Mouse (Mus musculus) kidney, embryonic 16.5 days (tissue): ENCODE data around the gene Trpv3. TPM values are rescaled to one million over a fixed set of nuclear protein-coding genes. Genes with fewer than 3 reads are reported as not detected.

Experiments
- ATAC-seq: fragments of 200-750 bp; cut with Nextera tagmentation; 2 replicates; pipeline ENCODE4 v1.8.0; 2017; ENCODE audit warnings: moderate TSS enrichment; ENCODE audit not compliant: low FRiP score, low TSS enrichment
- H3K27ac ChIP-seq: fragments of 300-500 bp; sonication (generic); 2 replicates; pipeline ENCODE4 v1.5.1; 2014; ENCODE audit warnings: low read length
- H3K27me3 ChIP-seq: fragments of 300-500 bp; sonication (generic); 2 replicates; pipeline ENCODE4 v1.6.1; 2014; ENCODE audit warnings: low read length, control low read depth, mixed read lengths; ENCODE audit not compliant: insufficient read depth
- H3K36me3 ChIP-seq: fragments of 300-500 bp; sonication (generic); 2 replicates; pipeline ENCODE4 v1.6.1; 2014; ENCODE audit warnings: low read length, control low read depth, mixed read lengths; ENCODE audit not compliant: insufficient read depth
- H3K4me1 ChIP-seq: fragments of 300-500 bp; sonication (generic); 2 replicates; pipeline ENCODE4 v1.6.1; 2014; ENCODE audit warnings: low read length, control low read depth, mixed read lengths; ENCODE audit not compliant: insufficient read depth
- H3K4me2 ChIP-seq: fragments of 300-500 bp; sonication (generic); replicated peaks from 2 replicates; pipeline ENCODE4 v1.6.1; 2014; ENCODE audit warnings: low read depth, low read length
- H3K4me3 ChIP-seq: fragments of 300-500 bp; sonication (generic); 2 replicates; pipeline ENCODE4 v1.5.1; 2014; ENCODE audit warnings: mild to moderate bottlenecking, low read length
- H3K9ac ChIP-seq: fragments of 300-500 bp; sonication (generic); replicated peaks from 2 replicates; pipeline ENCODE4 v1.6.1; 2014; ENCODE audit warnings: low read length
- H3K9me3 ChIP-seq: fragments of 300-500 bp; sonication (generic); 2 replicates; pipeline ENCODE4 v1.6.1; 2016; ENCODE audit warnings: low read length, control low read depth
- WGBS: fragments of 180-500 bp; shearing (Covaris S2); extraction: QIAGEN DNeasy Blood & Tissue Kit; methylation state at CpG from one replicate; pipeline ENCODE4 v1.1.7; 2014; 5-methylcytosine and 5-hydroxymethylcytosine counted together
- polyA plus RNA-seq: library from polyadenylated mRNA; unstranded; fragments of >200 nt; fragmentation: Nextera tagmentation; extraction: Ambion mirVana; gene quantifications from 2 replicates; pipeline ENCODE4 v1.2.1, GENCODE M21; 2015

Trpv3 gene
- polyA plus RNA-seq, result 0.12 and 0.21 TPM in 2 replicates

DNA sequence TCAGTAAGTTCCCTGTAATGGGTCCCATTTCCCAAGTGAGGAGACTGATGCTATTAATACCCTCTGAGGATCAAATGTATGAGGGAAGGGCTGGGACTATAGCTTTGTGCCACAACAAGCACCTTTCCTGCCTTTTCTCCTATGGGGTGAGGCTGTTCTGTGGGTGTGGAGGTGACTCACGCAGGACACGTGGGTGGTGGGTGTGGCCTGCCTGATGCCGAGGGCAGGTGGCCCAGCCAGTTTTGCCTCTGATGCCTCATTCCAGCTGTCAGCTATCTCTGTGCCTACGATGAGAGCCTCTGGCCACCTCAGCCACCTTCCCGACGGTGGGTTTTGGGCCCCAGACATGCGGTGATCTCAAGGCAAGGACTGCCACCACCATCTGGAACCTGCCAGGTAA lies at the start of gene Trpv3:
Trpv3 (plus strand) TSS at position 122 of the 400 bp plus-strand sequence.
- no peak for ATAC-seq
- Histone ChIP-seq H3K4me1 (no peaks in the 10 kb centered on the region), H3K27ac (no peak within 1 kb of the TSS), H3K9ac (no peak within 1 kb of the TSS), H3K36me3 (no peaks in the 10 kb centered on the region), H3K4me2 (no peak within 1 kb of the TSS), H3K27me3 (no peaks in the 10 kb centered on the region), H3K4me3 (no peak within 1 kb of the TSS), H3K9me3 (no peaks in the 10 kb centered on the region)
- 90% methylated on average over 7 of the region's 7 CpGs for WGBS

DNA sequence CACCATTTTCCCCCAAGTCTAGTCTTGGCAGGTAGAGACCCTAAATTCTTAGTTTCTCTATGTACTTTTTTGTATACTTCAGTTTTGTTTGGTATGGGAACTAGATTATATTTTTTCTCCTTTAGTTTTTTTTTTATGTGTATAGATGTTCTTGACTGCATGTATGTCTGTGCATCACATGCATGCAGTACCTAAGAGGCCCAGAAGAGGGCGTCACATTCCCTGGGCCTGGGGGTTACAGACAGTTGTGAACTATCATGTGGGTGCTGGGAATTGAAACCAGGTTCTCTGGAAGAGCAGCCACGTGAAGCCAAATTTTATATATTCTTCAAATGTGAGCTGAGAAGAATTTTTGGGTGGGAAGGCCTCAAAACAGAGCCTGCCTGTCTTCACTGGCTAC lies 47.5 kb upstream of the Trpv3 start:
- no peak overlapping the region for H3K27ac ChIP-seq
- no peak overlapping the region for H3K4me3 ChIP-seq
- H3K4me2 ChIP-seq, result no peak overlapping the region
- 53% methylated on average over 2 of the region's 2 CpGs for WGBS
- H3K9me3 ChIP-seq, result no peaks in the 10 kb centered on the region
- ATAC-seq, result no peak
- no peaks in the 10 kb centered on the region for H3K4me1 ChIP-seq
- H3K9ac ChIP-seq, result no peak overlapping the region
- no peaks in the 10 kb centered on the region for H3K36me3 ChIP-seq
- no peaks in the 10 kb centered on the region for H3K27me3 ChIP-seq

DNA sequence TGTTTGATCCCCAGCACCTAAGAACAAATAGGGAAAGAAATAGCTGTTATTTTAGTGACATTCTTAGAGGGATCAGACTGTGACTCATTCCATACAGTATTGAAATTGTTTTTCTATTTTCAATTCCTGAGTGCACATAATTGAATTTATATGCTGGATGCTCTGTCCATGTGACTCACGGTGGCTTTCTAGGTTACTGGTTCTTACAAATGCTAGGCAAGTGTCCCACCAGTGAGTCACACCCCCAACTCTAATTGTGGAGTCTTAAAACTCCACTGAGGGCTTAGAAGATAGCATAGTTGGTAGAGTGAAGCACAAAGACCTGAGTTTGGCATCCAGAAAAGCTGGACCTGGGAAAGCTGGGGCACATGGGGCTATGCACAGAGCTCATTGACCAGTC lies 46.5 kb upstream of the Trpv3 start:
- no peaks in the 10 kb centered on the region for H3K27me3 ChIP-seq
- H3K4me1 ChIP-seq, result no peaks in the 10 kb centered on the region
- no peaks in the 10 kb centered on the region for H3K36me3 ChIP-seq
- 94% methylated on average over 1 of the region's 1 CpGs for WGBS
- H3K9me3 ChIP-seq, result no peaks in the 10 kb centered on the region
- no peak overlapping the region for H3K4me2 ChIP-seq
- H3K9ac ChIP-seq, result no peak overlapping the region
- H3K4me3 ChIP-seq, result no peak overlapping the region
- ATAC-seq, result no peak
- no peak overlapping the region for H3K27ac ChIP-seq

DNA sequence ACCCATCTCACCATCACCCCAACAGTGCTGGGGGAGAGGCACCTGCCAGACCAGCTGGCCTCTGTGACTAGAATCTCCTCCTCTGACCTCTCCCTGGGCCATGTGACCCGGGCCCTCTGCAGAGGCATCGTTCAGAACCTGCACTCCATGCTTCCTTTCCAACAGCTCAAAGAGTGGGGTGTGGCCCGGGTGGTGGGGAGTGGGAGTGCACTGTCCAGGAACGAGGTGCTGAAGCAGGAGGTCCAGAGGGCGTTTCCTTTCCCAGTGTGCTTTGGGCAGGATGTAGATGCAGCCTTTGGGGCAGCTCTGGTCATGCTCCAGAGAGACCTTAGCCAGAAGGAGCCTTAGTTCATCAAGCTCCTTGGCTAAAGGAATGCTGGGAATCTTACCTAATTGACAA lies 44.3 kb upstream of the Trpv3 start:
- Histone ChIP-seq H3K9me3 (no peaks in the 10 kb centered on the region), H3K4me2 (no peak overlapping the region), H3K9ac (no peak overlapping the region), H3K4me1 (no peaks in the 10 kb centered on the region), H3K4me3 (no peak overlapping the region), H3K27me3 (no peaks in the 10 kb centered on the region), H3K36me3 (no peaks in the 10 kb centered on the region), H3K27ac (no peak overlapping the region)
- 23% methylated on average over 5 of the region's 5 CpGs for WGBS
- ATAC-seq, result no peak

DNA sequence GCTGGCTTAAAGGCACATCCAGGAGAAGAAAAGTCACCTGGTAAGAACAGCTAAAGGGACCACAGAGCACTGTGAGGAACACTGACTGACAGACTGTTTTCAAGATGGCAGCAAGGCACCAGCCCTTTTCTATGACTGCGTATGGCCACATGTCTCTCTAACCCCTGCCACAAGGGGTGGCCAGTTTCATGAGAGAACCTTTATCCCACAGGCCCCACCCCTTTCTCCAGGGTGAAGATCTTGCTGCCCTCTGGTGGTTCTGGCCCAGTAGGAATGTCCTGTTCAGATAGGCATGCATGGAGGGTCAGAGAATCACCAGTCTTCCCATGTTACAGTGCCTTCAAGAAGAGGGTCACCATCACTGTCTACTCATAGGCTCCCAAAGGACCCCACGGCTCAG lies 43.2 kb upstream of the Trpv3 start:
- ATAC-seq, result no peak
- no peak overlapping the region for H3K9ac ChIP-seq
- H3K9me3 ChIP-seq, result no peaks in the 10 kb centered on the region
- no peaks in the 10 kb centered on the region for H3K27me3 ChIP-seq
- H3K4me3 ChIP-seq, result no peak overlapping the region
- WGBS, result 74% methylated on average over 2 of the region's 2 CpGs
- no peaks in the 10 kb centered on the region for H3K4me1 ChIP-seq
- H3K4me2 ChIP-seq, result no peak overlapping the region
- no peaks in the 10 kb centered on the region for H3K36me3 ChIP-seq
- H3K27ac ChIP-seq, result no peak overlapping the region

DNA sequence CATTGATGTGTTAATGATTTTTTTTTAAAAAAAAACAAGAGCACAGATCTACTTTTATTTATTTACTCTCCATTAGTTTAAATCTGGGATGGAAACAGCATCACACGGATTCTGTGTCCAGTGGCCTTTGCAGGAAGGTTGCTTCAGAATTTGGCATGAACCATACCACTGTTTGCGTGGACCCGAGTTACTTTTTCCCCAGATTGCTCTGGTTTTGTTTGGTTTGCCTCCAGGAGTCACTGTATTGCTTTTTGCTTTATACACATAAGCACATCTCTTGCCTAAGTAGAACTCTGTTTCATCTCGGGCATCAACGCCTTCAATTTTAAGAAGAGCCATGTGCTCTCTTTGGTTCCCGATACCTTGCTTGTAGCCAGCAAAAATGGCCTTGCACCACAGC lies 41.3 kb upstream of the Trpv3 start:
- Histone ChIP-seq H3K9ac (no peak overlapping the region), H3K4me1 (no peaks in the 10 kb centered on the region)

DNA sequence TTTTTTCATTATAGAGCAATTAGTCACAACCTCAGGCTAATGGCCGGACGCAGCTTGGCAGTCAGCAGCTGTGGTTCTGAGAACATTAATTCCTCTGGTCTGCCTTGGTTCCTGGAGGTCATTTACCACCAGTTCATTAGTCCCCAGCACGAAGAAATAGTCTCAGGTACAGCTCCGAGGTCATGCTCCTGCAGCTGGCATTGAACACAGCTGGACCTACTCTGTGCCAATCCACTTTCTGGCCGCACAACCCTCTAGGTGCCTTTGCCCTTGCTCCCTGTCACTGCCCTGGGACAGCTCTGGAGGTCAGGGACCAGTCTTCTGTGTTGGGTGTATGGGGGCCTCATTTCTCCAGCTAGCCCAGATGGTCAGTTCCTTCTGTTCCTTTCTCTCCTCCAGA lies 38.3 kb upstream of the Trpv3 start:
- Histone ChIP-seq H3K27ac (no peak overlapping the region), H3K27me3 (no peaks in the 10 kb centered on the region), H3K9me3 (no peaks in the 10 kb centered on the region), H3K4me1 (no peaks in the 10 kb centered on the region), H3K4me2 (no peak overlapping the region), H3K9ac (no peak overlapping the region), H3K36me3 (no peaks in the 10 kb centered on the region), H3K4me3 (no peak overlapping the region)
- ATAC-seq, result no peak
- 72% methylated on average over 5 of the region's 5 CpGs for WGBS

More for the DNA sequence above, 41.3 kb upstream of the Trpv3 start:
- ATAC-seq, result no peak
- Histone ChIP-seq H3K4me3 (no peak overlapping the region), H3K9me3 (no peaks in the 10 kb centered on the region), H3K4me2 (no peak overlapping the region), H3K27me3 (no peaks in the 10 kb centered on the region), H3K27ac (no peak overlapping the region), H3K36me3 (no peaks in the 10 kb centered on the region)
- WGBS, result 91% methylated on average over 6 of the region's 6 CpGs

DNA sequence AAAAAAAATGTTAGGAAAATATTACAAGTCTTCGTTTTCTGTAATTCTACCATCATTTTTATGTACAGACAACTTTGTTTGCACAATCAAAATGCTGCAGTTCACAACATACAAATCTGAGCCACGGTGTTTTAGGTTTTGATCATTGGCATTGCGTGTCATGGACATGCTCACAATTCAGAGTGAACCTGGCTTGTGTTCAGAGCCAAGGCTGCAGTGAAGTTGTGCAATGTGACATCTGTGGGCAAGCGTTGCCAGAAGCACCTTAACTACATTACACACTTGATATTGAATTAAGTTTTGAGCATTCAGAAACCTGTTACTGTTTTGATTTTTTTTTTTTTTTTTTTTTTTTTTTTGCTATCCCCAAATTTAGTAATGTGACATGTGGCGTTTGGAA lies 37.1 kb upstream of the Trpv3 start:
- no peak for ATAC-seq
- H3K9me3 ChIP-seq, result no peaks in the 10 kb centered on the region
- WGBS, result 84% methylated on average over 5 of the region's 5 CpGs

DNA sequence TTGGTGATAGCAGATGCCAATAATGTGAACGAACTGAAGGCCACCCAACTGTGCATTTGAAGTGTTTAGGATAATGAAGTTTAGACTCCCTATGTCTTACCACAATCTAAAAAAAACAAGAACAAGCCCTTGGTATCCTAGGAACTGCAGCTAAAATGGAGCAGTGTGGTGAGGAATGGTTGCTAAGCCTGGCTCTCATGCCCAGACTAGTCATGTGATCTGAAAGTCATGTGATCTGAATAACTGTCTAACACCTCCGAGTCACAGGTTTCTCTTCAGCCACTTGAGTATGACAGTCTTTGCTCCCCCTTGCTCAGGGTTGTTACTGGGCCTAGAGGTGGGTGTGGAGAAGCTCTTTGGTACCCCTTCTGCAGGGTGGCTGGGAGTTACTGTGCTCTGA lies 34.7 kb upstream of the Trpv3 start:
- no peak overlapping the region for H3K4me3 ChIP-seq
- no peak overlapping the region for H3K4me2 ChIP-seq
- H3K27me3 ChIP-seq, result no peaks in the 10 kb centered on the region
- no peak overlapping the region for H3K27ac ChIP-seq
- 0 out of 2 replicates have a peak, but pooled peaks cover 7% of the 10 kb centered on the region for H3K4me1 ChIP-seq
- no peak for ATAC-seq
- no peaks in the 10 kb centered on the region for H3K9me3 ChIP-seq
- no peaks in the 10 kb centered on the region for H3K36me3 ChIP-seq
- H3K9ac ChIP-seq, result no peak overlapping the region
- WGBS, result 61% methylated on average over 2 of the region's 2 CpGs

More for the DNA sequence above, 37.1 kb upstream of the Trpv3 start:
- no peaks in the 10 kb centered on the region for H3K36me3 ChIP-seq
- no peaks in the 10 kb centered on the region for H3K4me1 ChIP-seq
- no peaks in the 10 kb centered on the region for H3K27me3 ChIP-seq
- no peak overlapping the region for H3K27ac ChIP-seq
- no peak overlapping the region for H3K9ac ChIP-seq
- no peak overlapping the region for H3K4me3 ChIP-seq
- H3K4me2 ChIP-seq, result no peak overlapping the region

DNA sequence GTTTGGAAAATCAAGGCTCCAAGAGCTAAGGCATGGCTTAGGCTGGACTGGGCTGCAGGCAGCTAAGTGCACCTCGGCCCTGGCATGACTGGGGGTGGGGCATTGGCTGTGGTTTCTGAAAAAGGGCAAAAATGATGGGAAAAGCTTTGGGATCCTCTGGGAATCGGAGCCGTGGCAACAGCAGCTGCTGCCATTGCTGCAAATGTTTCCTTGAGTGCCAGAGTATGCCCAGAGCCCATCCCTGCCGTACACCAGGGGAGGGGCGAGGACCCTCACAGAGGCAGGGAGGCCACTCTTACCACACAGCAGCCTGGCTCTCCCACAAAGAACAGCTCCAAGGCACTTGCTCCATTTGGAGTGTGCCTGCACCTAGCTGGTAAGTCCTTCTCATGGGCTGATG lies 33.2 kb upstream of the Trpv3 start, which contains the start of gene Trpv1:
Trpv1 (plus strand) TSS at position 301 of the 400 bp plus-strand sequence.
- 88% methylated on average over 5 of the region's 5 CpGs for WGBS
- no peak for ATAC-seq
- Histone ChIP-seq H3K4me3 (no peak within 1 kb of the TSS), H3K9me3 (no peaks in the 10 kb centered on the region), H3K27me3 (no peaks in the 10 kb centered on the region), H3K27ac (no peak within 1 kb of the TSS), H3K36me3 (no peaks in the 10 kb centered on the region), H3K9ac (no peak within 1 kb of the TSS), H3K4me1 (0 out of 2 replicates have a peak, but pooled peaks cover 7% of the 10 kb centered on the region), H3K4me2 (no peak within 1 kb of the TSS)
